Mouse (Mus musculus) cerebellum, postnatal 10 days (tissue): ENCODE measurements around the gene Chchd3.

Experiments
- DNase-seq, 2 experiments: peaks; one replicate each; pipeline ENCODE4 v3.0.0; 2021; ENCODE audit warnings: mixed read lengths in 2 of 2

The Chchd3 gene

GRCm38 (mm10) chr6:33001271-33001670 lies 58.8 kb downstream of the Chchd3 start:
- no peak for DNase-seq

- DNase-seq, result no peak
Observed at GRCm38 (mm10) chr6:32996597-32996996, 63.5 kb downstream of the Chchd3 start.

GRCm38 (mm10) chr6:32993847-32994246 lies 66.2 kb downstream of the Chchd3 start:
- no peak for DNase-seq

- DNase-seq, result no peak
Observed at GRCm38 (mm10) chr6:32990061-32990633, 69.9 kb downstream of the Chchd3 start.

- DNase-seq, result no peak
Observed at GRCm38 (mm10) chr6:32988561-32988960, 71.5 kb downstream of the Chchd3 start.

GRCm38 (mm10) chr6:32983876-32984275 lies 76.2 kb downstream of the Chchd3 start:
- no peak for DNase-seq

- no peak for DNase-seq
Observed at GRCm38 (mm10) chr6:32981253-32981652, 78.8 kb downstream of the Chchd3 start.

- DNase-seq, result no peak
Observed at GRCm38 (mm10) chr6:32978811-32979210, 81.2 kb downstream of the Chchd3 start.

- no peak for DNase-seq
Observed at GRCm38 (mm10) chr6:32971926-32972325, 88.1 kb downstream of the Chchd3 start.

GRCm38 (mm10) chr6:32968971-32969370 lies 91.1 kb downstream of the Chchd3 start:
- DNase-seq, result no peak

- no peak for DNase-seq
Observed at GRCm38 (mm10) chr6:32962048-32962447, 98.0 kb downstream of the Chchd3 start.

- no peak for DNase-seq
Observed at GRCm38 (mm10) chr6:32961477-32961876, 98.6 kb downstream of the Chchd3 start.

- DNase-seq, result no peak
Observed at GRCm38 (mm10) chr6:32959816-32960550, 100.1 kb downstream of the Chchd3 start.

GRCm38 (mm10) chr6:32955481-32955880 lies 104.6 kb downstream of the Chchd3 start:
- DNase-seq, result no peak

GRCm38 (mm10) chr6:32950973-32951372 lies 109.1 kb downstream of the Chchd3 start:
- DNase-seq, result no peak

GRCm38 (mm10) chr6:32949702-32950101 lies 110.4 kb downstream of the Chchd3 start:
- no peak for DNase-seq

- no peak for DNase-seq
Observed at GRCm38 (mm10) chr6:32947225-32947624, 112.8 kb downstream of the Chchd3 start.

- DNase-seq, result no peak
Observed at GRCm38 (mm10) chr6:32944956-32945355, 115.1 kb downstream of the Chchd3 start.

GRCm38 (mm10) chr6:32943651-32944050 lies 116.4 kb downstream of the Chchd3 start:
- DNase-seq, result peak; percentile 28 to 32

- DNase-seq, result no peak
Observed at GRCm38 (mm10) chr6:32940299-32940698, 119.8 kb downstream of the Chchd3 start.

GRCm38 (mm10) chr6:32937643-32938042 lies 122.4 kb downstream of the Chchd3 start:
- DNase-seq, result no peak

- DNase-seq, result no peak
Observed at GRCm38 (mm10) chr6:32936794-32937193, 123.3 kb downstream of the Chchd3 start.

- no peak for DNase-seq
Observed at GRCm38 (mm10) chr6:32936365-32936764, 123.7 kb downstream of the Chchd3 start.

GRCm38 (mm10) chr6:32935576-32935975 lies 124.5 kb downstream of the Chchd3 start:
- no peak for DNase-seq
